Mouse (Mus musculus) gastrocnemius, postnatal 4 days (tissue): Measurements from ENCODE around the gene Nupr1. TPM values are rescaled to one million over a fixed set of nuclear protein-coding genes. Genes with fewer than 3 reads are reported as not detected.

Experiments used
- DNase-seq, 2 experiments: peaks; one replicate each; pipeline ENCODE4 v3.0.0; 2021 to 2022; ENCODE audit warnings: low spot score in 2 of 2, mixed read lengths in 2 of 2
- long read RNA-seq, 2 experiments: library from polyadenylated mRNA; stranded (forward); transcript quantifications; one replicate each; pipeline ENCODE4 v2.0.0; 2021
- total RNA-seq, 2 experiments: library from RNA; stranded (reverse); gene quantifications; 2 replicates each; pipeline ENCODE4 v1.2.3; 2021

The Nupr1 gene
- 10 to 100 TPM; 18.2 to 21.6 TPM for total RNA-seq
- long read RNA-seq, experiment 1, transcript Nupr1-201 (3 exons, 829 nt): major isoform, 18 of 19 reads
- long read RNA-seq, experiment 1, partial matches to known transcripts: 0 of 19 reads
- long read RNA-seq, experiment 1, other reads (novel, unspliced or antisense): 0 of 19 reads
- long read RNA-seq, experiment 2, transcript Nupr1-201 (3 exons, 829 nt): major isoform, 12 of 16 reads
- long read RNA-seq, experiment 2, partial matches to known transcripts: 0 of 16 reads
- long read RNA-seq, experiment 2, other reads (novel, unspliced or antisense): 1 of 16 reads

GRCm38 (mm10) chr7:126630824-126631518, at the start of gene Nupr1:
Nupr1 (minus strand) TSS chr7:126630861.
- no peak for DNase-seq

GRCm38 (mm10) chr7:126679683-126680082, 49.0 kb upstream of the Nupr1 start:
- no peak for DNase-seq

DNA sequence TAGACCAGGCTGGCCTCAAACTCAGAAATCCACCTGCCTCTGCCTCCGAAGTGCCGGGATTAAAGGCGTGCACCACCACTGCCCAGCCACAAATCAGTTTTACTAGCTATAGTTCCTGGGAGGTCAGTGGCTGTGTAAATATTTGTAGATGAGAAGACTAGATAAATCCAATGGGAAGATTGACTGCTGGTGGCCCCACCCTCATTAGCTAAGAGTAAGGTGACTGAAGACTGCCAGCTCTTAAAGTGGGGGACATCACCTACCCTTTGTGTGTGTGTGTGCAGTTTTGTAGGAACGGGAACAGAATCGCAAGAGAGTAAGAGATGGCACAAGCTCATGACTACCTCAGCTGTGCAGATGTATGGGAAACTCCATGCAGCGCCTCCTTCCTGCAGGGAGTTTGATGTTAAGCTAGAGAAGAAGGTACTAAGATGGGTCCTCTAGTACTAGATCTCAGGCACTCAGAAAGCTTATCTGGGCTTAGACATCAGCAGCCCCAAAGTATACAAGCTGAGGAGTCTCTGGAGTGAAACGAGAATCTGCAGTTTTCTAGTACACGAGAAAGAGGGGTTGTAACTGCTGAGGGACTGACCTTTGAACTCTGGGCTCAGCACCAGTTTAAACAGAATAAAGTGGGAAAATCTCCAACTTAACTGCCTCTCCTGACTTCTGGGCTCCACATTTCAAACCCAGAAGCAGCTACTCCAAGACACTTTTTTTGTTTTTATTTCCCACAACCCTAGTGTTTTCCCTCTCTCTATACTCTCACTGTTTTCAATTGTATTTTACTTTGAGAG, 48.1 kb upstream of the Nupr1 start:
- no peak for DNase-seq

DNA sequence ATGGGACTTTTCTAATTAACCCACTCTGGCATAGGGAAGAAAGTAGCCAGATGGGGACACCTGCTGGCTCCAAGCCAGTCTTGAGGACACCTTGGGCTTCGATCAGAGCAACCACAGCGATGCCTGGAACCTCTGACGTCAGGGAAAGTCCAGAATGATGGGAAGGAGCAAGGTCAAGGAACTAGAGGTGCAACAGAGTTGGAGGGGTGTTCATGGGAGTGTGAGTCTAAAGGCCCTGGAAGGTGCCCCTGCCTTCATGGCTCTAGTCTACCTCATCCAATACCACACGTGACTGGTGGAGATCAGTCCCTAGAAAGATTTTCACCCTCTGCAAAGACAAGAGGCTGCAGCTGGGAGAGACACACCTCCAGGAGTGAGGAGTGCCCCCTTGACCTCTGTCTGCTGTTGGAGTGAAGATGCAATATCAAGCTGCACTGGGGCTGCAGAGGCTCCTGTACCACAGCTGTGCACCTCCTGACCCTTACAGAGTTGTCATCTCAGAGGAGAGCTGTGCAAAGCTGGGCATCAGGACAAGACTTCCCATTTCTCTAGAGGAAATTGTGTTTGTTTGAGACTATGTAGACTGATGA, 46.1 kb upstream of the Nupr1 start:
- no peak for DNase-seq

DNA sequence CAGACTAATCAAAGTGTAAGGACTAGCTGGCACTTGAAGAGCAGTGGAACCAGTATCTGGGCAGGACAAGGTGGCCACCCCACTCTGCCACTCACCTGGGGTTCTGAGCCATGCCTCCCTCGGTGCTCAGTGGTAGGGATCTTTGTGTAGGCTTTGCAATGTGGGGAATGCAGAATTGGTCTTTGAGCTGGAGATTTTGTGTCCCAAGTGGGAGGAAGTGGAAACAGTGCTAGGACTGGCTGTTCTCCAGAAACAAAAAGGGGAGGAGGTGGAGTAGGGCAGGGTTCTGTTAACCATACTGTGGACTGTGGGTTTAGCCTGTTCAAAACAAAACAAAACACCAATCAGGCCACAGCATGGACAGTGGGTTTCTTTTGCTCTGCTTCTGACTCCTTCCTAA, 45.5 kb upstream of the Nupr1 start, which contains the start of gene Sult1a1:
TSS of gene Sult1a1 (minus strand) at position 226 of the 400 bp plus-strand sequence.
- no peak for DNase-seq

DNA sequence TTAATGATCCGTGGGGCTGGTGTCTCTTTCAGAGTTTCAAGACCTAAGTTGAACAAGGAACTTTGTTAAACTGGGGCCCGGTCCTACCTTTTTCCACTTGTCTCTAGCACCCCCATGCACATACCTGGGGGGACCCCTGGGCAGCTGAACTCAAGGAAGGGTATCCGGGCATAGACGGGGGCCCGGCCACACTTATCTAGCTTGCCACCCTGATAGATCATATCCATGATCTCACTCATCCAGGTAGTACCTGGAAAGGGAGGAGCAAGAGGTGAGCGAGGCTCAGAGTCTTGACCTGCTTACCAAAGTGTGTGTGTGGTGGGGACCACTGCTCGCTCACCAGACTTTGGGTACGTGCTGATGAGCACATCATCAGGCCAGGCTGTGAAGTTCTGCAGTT, 44.4 kb upstream of the Nupr1 start:
- DNase-seq: no peak

- no peak for DNase-seq
These were observed 41.5 kb upstream of the Nupr1 start for GRCm38 (mm10) chr7:126672111-126672510.

GRCm38 (mm10) chr7:126670152-126670551, 39.5 kb upstream of the Nupr1 start:
- no peak for DNase-seq

- DNase-seq: no peak
These were observed 37.8 kb upstream of the Nupr1 start for GRCm38 (mm10) chr7:126668452-126668851.

- no peak for DNase-seq
These were observed 36.9 kb upstream of the Nupr1 start for GRCm38 (mm10) chr7:126667495-126668090.

- no peak for DNase-seq
These were observed 34.6 kb upstream of the Nupr1 start for GRCm38 (mm10) chr7:126665269-126665668.

DNA sequence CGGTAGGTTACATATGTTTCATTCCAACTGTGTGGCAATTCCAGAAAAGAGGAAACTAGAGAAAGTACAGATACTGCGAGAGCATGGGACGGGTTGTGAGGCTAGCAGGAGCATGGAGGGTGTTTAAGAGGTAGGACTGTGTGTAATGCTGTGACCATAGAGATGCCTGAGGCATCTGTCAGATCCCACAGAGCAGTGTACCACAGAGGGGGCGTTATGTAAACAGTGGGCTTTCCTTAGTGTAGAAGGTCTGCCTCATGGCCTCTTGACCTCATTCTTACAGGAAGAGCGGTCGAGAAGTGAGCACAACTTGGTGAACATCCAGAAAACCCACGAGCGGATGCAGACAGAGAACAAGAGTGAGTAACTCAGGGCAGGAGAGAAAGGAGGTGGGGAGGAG, 33.0 kb upstream of the Nupr1 start:
- no peak for DNase-seq

GRCm38 (mm10) chr7:126659771-126660170, 29.1 kb upstream of the Nupr1 start:
- no peak for DNase-seq

DNA sequence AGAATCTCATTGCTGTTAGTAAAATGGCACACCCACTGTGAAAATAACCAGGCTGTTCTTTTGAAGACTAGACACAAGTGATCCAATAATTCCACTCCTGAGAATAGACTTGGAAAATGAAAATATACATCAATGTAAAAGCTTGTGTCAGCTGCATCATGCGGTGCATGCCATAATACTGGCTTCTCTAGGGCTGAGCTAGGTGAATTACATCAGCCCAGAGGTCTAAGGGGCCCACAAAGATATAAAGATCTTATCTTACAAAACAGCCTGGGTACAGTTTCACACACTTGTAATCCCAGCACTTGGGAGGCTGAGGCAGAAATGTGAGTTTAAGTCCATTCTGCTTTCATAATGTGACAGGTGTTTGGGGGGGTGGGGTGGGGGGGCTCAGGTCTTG, 26.9 kb upstream of the Nupr1 start:
- no peak for DNase-seq

DNA sequence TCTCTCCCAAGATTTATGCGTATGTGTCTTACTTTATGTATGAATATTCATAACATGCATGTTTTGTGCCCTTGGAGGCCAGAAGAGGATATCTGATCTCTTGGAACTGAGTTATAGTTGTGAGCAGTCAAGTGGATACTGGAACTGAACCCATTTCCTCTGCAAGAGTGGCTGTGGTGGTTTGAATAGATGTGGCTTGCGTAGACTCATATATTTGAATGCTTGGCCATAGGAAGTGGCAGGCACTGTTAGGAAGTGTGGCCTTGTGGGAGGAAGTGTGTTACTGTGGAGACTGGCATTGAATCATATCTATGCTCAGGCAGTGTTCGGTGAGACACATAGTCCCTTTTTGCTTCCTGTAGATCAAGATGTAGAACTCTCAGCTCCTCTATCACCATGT, 25.0 kb upstream of the Nupr1 start:
- DNase-seq: no peak

GRCm38 (mm10) chr7:126653991-126654390, 23.3 kb upstream of the Nupr1 start:
- no peak for DNase-seq

DNA sequence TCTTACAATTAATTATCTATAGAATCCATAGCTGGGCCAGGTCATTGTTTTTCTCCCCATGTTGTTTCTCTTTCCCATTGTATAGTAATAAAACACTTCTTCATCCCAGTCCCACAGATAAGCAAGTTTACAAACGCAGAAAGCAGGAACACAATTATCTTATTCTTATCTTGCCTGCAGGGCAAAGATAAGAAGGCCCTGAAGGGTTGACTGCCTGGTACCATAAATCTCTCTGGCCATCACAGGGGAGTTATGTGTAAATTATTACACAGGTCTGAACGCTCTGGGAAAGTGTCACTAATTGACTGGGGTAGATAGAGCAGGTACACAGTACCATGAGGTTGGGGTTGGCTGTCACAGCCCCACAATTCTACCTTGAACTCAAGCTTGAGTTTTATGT, 20.2 kb upstream of the Nupr1 start:
- DNase-seq: no peak

GRCm38 (mm10) chr7:126649231-126650051, 18.8 kb upstream of the Nupr1 start, which contains the start of gene Sgf29:
Sgf29 (plus strand) TSS chr7:126649309.
- peak; percentile 91 to 94 for DNase-seq

GRCm38 (mm10) chr7:126648486-126648885, 17.8 kb upstream of the Nupr1 start:
- no peak for DNase-seq

GRCm38 (mm10) chr7:126645708-126646107, 15.0 kb upstream of the Nupr1 start:
- DNase-seq: no peak
